Mouse (Mus musculus) CH12F3 (cell line): ENCODE measurements around the gene Lamc1.
"Not testable (repeated sequence)": the region's sequence is repeated elsewhere in the genome, so short reads cannot be mapped to it uniquely, and the experiment has no call there.

Source experiments
- in situ Hi-C: fragments of 300-500 bp; cut with MboI; formaldehyde crosslinking; loops from 2 replicates; pipeline ENCODE4 v1.14.3; 2020; ENCODE audit warnings: low sequenced_read_pairs

The Lamc1 gene

GRCm38 (mm10) chr1:153307509-153308178 lies 24.9 kb downstream of the Lamc1 start:
- in situ Hi-C loops = no loop called here

- in situ Hi-C loops = not testable (repeated sequence)
Observed at GRCm38 (mm10) chr1:153305728-153306127, 26.9 kb downstream of the Lamc1 start.

GRCm38 (mm10) chr1:153305249-153305648 lies 27.3 kb downstream of the Lamc1 start:
- in situ Hi-C loops = not testable (repeated sequence)

- in situ Hi-C loops = not testable (repeated sequence)
Observed at GRCm38 (mm10) chr1:153299436-153299835, 33.1 kb downstream of the Lamc1 start.

- in situ Hi-C loops = not testable (repeated sequence)
Observed at GRCm38 (mm10) chr1:153297774-153298363, 34.7 kb downstream of the Lamc1 start.

GRCm38 (mm10) chr1:153296035-153296434 lies 36.6 kb downstream of the Lamc1 start:
- in situ Hi-C loops = no loop called here

- in situ Hi-C loops = no loop called here
Observed at GRCm38 (mm10) chr1:153292892-153293291, 39.7 kb downstream of the Lamc1 start.

GRCm38 (mm10) chr1:153292202-153292601 lies 40.4 kb downstream of the Lamc1 start:
- in situ Hi-C loops = no loop called here

GRCm38 (mm10) chr1:153291416-153291815 lies 41.2 kb downstream of the Lamc1 start:
- in situ Hi-C loops = no loop called here

- in situ Hi-C loops = no loop called here
Observed at GRCm38 (mm10) chr1:153288010-153288409, 44.6 kb downstream of the Lamc1 start.

- in situ Hi-C loops = no loop called here
Observed at GRCm38 (mm10) chr1:153287443-153287842, 45.1 kb downstream of the Lamc1 start.

GRCm38 (mm10) chr1:153286216-153286615 lies 46.4 kb downstream of the Lamc1 start:
- in situ Hi-C loops = no loop called here

- in situ Hi-C loops = no loop called here
Observed at GRCm38 (mm10) chr1:153285188-153285587, 47.4 kb downstream of the Lamc1 start.

GRCm38 (mm10) chr1:153282342-153282975 lies 50.1 kb downstream of the Lamc1 start:
- in situ Hi-C loops = no loop called here

- in situ Hi-C loops = no loop called here
Observed at GRCm38 (mm10) chr1:153281483-153281882, 51.1 kb downstream of the Lamc1 start.

- in situ Hi-C loops = no loop called here
Observed at GRCm38 (mm10) chr1:153280411-153280810, 52.2 kb downstream of the Lamc1 start.

GRCm38 (mm10) chr1:153278028-153278613 lies 54.5 kb downstream of the Lamc1 start:
- in situ Hi-C loops = no loop called here

- in situ Hi-C loops = no loop called here
Observed at GRCm38 (mm10) chr1:153275466-153275865, 57.1 kb downstream of the Lamc1 start.

GRCm38 (mm10) chr1:153274611-153275010 lies 58.0 kb downstream of the Lamc1 start:
- in situ Hi-C loops = no loop called here

- in situ Hi-C loops = no loop called here
Observed at GRCm38 (mm10) chr1:153273657-153274056, 58.9 kb downstream of the Lamc1 start.

GRCm38 (mm10) chr1:153270827-153271226 lies 61.8 kb downstream of the Lamc1 start:
- in situ Hi-C loops = no loop called here

GRCm38 (mm10) chr1:153269681-153270080 lies 62.9 kb downstream of the Lamc1 start:
- in situ Hi-C loops = no loop called here
